Mouse (Mus musculus) stomach, postnatal 0 days (tissue): ENCODE measurements around the gene Mcam. TPM values are rescaled to one million over a fixed set of nuclear protein-coding genes. Genes with fewer than 3 reads are reported as not detected.

ENCODE experiments used
- ATAC-seq: fragments of 200-750 bp; cut with Nextera tagmentation; 2 replicates; pipeline ENCODE4 v1.8.0; 2017; ENCODE audit not compliant: low FRiP score, low TSS enrichment
- DNase-seq: peaks from one replicate; pipeline ENCODE4 v3.0.0-alpha.2; 2016; ENCODE audit warnings: low spot score
- H3K27ac ChIP-seq: fragments of 300-500 bp; sonication (generic); replicated peaks from 2 replicates; pipeline ENCODE4 v1.5.1; 2014; ENCODE audit warnings: mild to moderate bottlenecking, control low read depth
- H3K27me3 ChIP-seq: fragments of 300-500 bp; sonication (generic); 2 replicates; pipeline ENCODE4 v1.6.1; 2014; ENCODE audit warnings: low read length; ENCODE audit not compliant: control insufficient read depth, insufficient read depth
- H3K36me3 ChIP-seq: fragments of 300-500 bp; sonication (generic); 2 replicates; pipeline ENCODE4 v1.6.1; 2014; ENCODE audit warnings: low read length, mixed read lengths; ENCODE audit not compliant: control insufficient read depth, insufficient read depth
- H3K4me1 ChIP-seq: fragments of 300-500 bp; sonication (generic); replicated peaks from 2 replicates; pipeline ENCODE4 v1.6.1; 2014; ENCODE audit warnings: antibody characterized with exemption; ENCODE audit not compliant: control insufficient read depth, insufficient read depth
- H3K4me2 ChIP-seq: fragments of 300-500 bp; sonication (generic); replicated peaks from 2 replicates; pipeline ENCODE4 v1.6.1; 2014; ENCODE audit warnings: low read depth, mild to moderate bottlenecking, control low read depth, moderate library complexity
- H3K4me3 ChIP-seq: fragments of 300-500 bp; sonication (generic); 2 replicates; pipeline ENCODE4 v1.5.1; 2014; ENCODE audit warnings: low read depth, low read length, control low read depth
- H3K9ac ChIP-seq: fragments of 300-500 bp; sonication (generic); 2 replicates; pipeline ENCODE4 v1.6.1; 2014; ENCODE audit warnings: mild to moderate bottlenecking, low read length, control low read depth, mixed read lengths
- H3K9me3 ChIP-seq: fragments of 300-500 bp; sonication (generic); 2 replicates; pipeline ENCODE4 v1.6.1; 2016; ENCODE audit warnings: low read length; ENCODE audit not compliant: control insufficient read depth
- CTCF ChIP-seq: IDR thresholded peaks from 2 replicates; pipeline ENCODE4 v1.5.1; 2016; ENCODE audit warnings: antibody characterized with exemption, low read depth, mild to moderate bottlenecking, moderate library complexity
- EP300 ChIP-seq: optimal IDR thresholded peaks from 2 replicates; pipeline ENCODE3; 2016; ENCODE audit warnings: antibody characterized with exemption
- WGBS: fragments of 180-500 bp; shearing (Covaris S2); extraction: QIAGEN DNeasy Blood & Tissue Kit; methylation state at CpG from one replicate; pipeline ENCODE4 v1.1.7; 2014; 5-methylcytosine and 5-hydroxymethylcytosine counted together
- polyA plus RNA-seq: library from polyadenylated mRNA; unstranded; fragments of >200 nt; fragmentation: Nextera tagmentation; extraction: Ambion mirVana; gene quantifications from 2 replicates; pipeline ENCODE4 v1.2.1, GENCODE M21; 2015

Mcam gene
- polyA plus RNA-seq, 1 experiment from 2014 or later: 44.5 TPM

DNA sequence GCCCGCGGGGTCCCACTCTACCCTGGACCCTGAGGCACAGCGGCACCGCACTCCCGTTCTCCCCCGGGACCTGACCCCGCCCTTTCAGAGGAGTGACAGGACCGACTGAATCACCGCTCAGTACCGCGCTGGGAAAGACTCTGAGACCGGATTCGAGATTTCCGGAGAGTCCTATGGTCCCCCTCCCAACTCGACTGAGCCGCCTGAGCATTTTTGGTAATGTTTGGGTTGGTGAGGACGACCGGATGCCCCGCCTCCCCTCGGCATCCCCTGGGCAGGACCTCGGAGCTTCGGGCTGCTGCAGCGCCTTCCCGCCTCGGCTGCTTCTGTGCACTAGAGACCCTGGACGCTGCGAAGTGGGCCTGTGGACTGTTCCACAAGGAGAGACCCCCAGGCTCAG, 4.2 kb upstream of the Mcam start:
- TF ChIP-seq CTCF (no peak), EP300 (no peak)
- Histone ChIP-seq H3K9ac (peak overlapping the region; percentile 68), H3K9me3 (no peaks in the 10 kb centered on the region), H3K36me3 (no peaks in the 10 kb centered on the region), H3K4me1 (peaks cover 8% of the 10 kb centered on the region), H3K4me3 (peak overlapping the region; percentile 39), H3K27me3 (no peaks in the 10 kb centered on the region), H3K4me2 (peak overlapping the region; percentile 64), H3K27ac (peak overlapping the region; percentile 93)
- ATAC-seq: peak; percentile 73
- peak; percentile 54 for DNase-seq
- 1% methylated on average over 27 of the region's 27 CpGs for WGBS

GRCm38 (mm10) chr9:44130581-44131275, 3.5 kb upstream of the Mcam start:
- peaks cover 8% of the 10 kb centered on the region for H3K4me1 ChIP-seq
- DNase-seq: no peak
- no peaks in the 10 kb centered on the region for H3K27me3 ChIP-seq
- no peaks in the 10 kb centered on the region for H3K36me3 ChIP-seq
- WGBS: 25% methylated on average over 19 of the region's 19 CpGs
- H3K4me3 ChIP-seq: no peak overlapping the region; the same call in 1 of the 2 replicates
- H3K9ac ChIP-seq: peak overlapping the region; percentile 68
- H3K4me2 ChIP-seq: peak overlapping the region; percentile 64
- ATAC-seq: peak; percentile 4; the same call in 1 of the 2 replicates
- TF ChIP-seq CTCF (no peak), EP300 (no peak)
- no peaks in the 10 kb centered on the region for H3K9me3 ChIP-seq
- peak overlapping the region; percentile 93 for H3K27ac ChIP-seq

DNA sequence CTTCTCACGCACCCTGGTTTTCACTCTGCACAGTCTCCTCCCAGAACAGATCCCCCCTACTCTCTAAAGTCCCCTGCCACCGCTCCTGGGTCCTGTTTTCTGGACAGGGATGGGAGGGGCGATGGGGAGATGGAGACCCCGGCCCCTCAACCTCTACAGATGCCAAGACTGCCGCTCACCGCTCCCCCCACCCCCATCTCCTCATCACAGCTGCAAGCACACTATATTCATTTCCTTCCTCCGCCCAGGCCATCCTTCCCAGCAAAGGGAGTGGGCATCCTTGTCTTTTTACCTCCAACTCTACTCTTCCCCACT, 3.0 kb upstream of the Mcam start:
- Histone ChIP-seq H3K9ac (no peak overlapping the region), H3K9me3 (no peaks in the 10 kb centered on the region), H3K4me2 (no peak overlapping the region), H3K4me3 (no peak overlapping the region), H3K27me3 (no peaks in the 10 kb centered on the region), H3K36me3 (no peaks in the 10 kb centered on the region), H3K27ac (peak overlapping the region; percentile 93), H3K4me1 (peaks cover 8% of the 10 kb centered on the region)
- TF ChIP-seq EP300 (no peak), CTCF (no peak)
- DNase-seq: no peak
- ATAC-seq: 0 out of 2 replicates have a peak, but pooled peaks have one; percentile 6
- WGBS: 46% methylated on average over 7 of the region's 7 CpGs

DNA sequence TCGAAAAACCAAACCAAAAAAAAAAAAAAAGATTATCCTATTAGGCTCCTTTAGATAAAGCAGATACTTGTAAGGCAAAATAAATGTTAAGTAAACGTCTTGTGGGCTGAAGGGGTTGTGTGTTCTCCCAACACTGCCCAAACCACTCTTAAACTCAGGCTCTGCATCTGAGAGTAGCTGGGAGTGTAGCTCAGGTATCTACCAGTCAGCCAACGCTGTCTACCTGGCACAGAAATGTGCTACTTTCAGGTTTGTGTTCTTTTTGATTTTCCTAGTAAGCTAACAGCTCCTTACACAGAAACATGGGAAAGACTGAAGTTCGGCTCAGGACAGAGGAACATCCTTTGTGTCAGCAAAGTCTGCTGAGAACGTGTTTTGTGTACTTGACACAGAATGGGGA, 2.1 kb upstream of the Mcam start:
- H3K4me1 ChIP-seq: peaks cover 10% of the 10 kb centered on the region
- H3K4me3 ChIP-seq: no peak overlapping the region
- no peak overlapping the region for H3K27ac ChIP-seq
- H3K9me3 ChIP-seq: no peaks in the 10 kb centered on the region
- 59% methylated on average over 5 of the region's 5 CpGs for WGBS
- H3K4me2 ChIP-seq: no peak overlapping the region
- no peak for TF ChIP-seq EP300
- TF ChIP-seq CTCF: no peak
- DNase-seq (no peak), ATAC-seq (no peak)
- H3K36me3 ChIP-seq: no peaks in the 10 kb centered on the region; the same call in 1 of the 2 replicates
- H3K27me3 ChIP-seq: no peaks in the 10 kb centered on the region
- H3K9ac ChIP-seq: no peak overlapping the region

DNA sequence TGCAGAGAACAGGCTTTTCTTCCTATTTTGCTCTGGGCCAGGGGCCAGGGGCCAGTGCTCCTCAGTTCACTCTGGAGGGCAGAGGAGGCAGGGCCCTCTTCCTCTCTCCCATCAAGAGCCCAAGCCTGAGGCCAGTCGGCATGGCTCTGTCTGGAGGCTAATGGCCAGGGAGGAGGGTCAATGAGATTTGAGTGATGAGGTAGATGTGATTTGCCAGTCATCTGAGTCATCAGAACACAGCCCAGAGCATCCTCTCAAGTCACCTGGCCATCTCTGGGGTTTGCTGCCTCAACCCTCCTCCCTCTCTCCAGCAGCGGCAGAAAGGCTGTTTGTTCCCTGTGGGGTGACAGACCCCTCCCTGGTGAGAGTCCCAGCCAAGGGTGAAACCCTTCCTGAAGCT, 982 bp upstream of the Mcam start:
- H3K9ac ChIP-seq: peak overlapping the region; percentile 35
- H3K4me1 ChIP-seq: peaks cover 10% of the 10 kb centered on the region
- WGBS: 27% methylated on average over 2 of the region's 2 CpGs
- H3K27ac ChIP-seq: peak overlapping the region; percentile 91
- H3K27me3 ChIP-seq: no peaks in the 10 kb centered on the region
- H3K9me3 ChIP-seq: no peaks in the 10 kb centered on the region
- no peak for TF ChIP-seq CTCF
- TF ChIP-seq EP300: no peak
- DNase-seq (no peak), ATAC-seq (no peak)
- no peaks in the 10 kb centered on the region; the same call in 1 of the 2 replicates for H3K36me3 ChIP-seq
- peak overlapping the region; percentile 65 for H3K4me3 ChIP-seq
- H3K4me2 ChIP-seq: peak overlapping the region; percentile 66
